Mouse (Mus musculus) heart, postnatal 0 days (tissue): ENCODE data around the gene Il10rb.

Experiments
- CTCF ChIP-seq: IDR thresholded peaks from 2 replicates; pipeline ENCODE4 v1.5.1; 2016; ENCODE audit warnings: antibody characterized with exemption, control low read depth, low read depth
- EP300 ChIP-seq: IDR thresholded peaks from 2 replicates; pipeline ENCODE4 v1.6.1; 2016; ENCODE audit warnings: antibody characterized with exemption, low read depth

DNA sequence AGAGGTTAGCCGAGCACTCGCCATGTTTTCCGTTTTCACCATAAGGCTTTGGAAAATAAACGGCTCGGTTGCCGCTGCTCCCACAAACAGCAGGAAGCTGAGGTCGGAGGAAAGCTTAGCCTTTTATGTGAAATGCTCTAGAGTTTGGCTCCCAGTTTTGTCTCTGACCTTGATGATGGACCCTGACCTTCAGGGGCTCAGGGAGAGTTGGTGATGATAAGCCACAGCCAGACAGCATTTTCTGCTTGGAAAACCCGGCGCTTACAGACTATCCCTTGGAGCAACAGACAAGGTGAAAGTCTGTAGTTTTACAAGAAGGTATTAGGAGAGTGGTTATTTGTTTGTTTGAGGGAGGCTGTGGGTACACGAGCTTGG is 48.5 kb upstream of the Il10rb start:
- TF ChIP-seq CTCF (no peak), EP300 (no peak)
